Mouse (Mus musculus): Measurements from ENCODE around the gene Fam228a. TPM values are rescaled to one million over a fixed set of nuclear protein-coding genes. Genes with fewer than 3 reads are reported as not detected.
A peak's percentile ranks its signal among the peaks of the same experiment; 100 is the strongest.

The Fam228a gene
- polyA plus RNA-seq, 1 experiment from 2014 or later, result 0.08 TPM

DNA sequence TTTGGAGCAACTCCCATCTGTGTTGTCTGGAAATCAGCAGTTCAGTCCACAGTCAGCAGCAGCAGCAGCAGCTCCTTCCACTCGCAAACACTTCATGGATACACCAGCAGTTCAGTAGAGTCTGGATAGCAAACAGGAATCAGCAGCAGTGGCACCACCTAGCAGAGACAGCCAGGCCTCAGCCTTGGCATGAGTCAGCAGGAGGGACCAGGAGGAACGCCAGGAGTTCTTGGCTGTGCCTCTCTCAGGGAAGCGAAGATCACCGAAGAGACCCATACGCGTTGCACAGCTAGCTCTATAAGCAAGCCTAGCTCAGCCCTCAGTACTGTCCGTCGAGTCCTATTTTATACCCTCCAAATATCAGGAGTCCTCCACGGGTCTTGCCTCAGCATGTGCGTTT is 6.3 kb upstream of the Fam228a start:
- 89% methylated on average over 10 of the region's 10 CpGs for WGBS
- no peak for ATAC-seq
- no peak for DNase-seq (ENCODE audit: low spot score)
- Histone ChIP-seq H3K4me3 (ENCODE audit: low read depth, low read length) (no peak overlapping the region), H3K4me2 (replicated peaks; ENCODE audit: low read depth, low read length) (no peak overlapping the region), H3K9me3 (ENCODE audit: low read length) (no peaks in the 10 kb centered on the region), H3K27me3 (replicated peaks; ENCODE audit: insufficient read depth, low read length) (no peaks in the 10 kb centered on the region), H3K4me1 (ENCODE audit: insufficient read depth, low read depth, low read length) (no peaks in the 10 kb centered on the region), H3K9ac (replicated peaks; ENCODE audit: low read depth) (no peak overlapping the region), H3K36me3 (ENCODE audit: insufficient read depth, low read length) (no peaks in the 10 kb centered on the region), H3K27ac (ENCODE audit: low read length) (no peak overlapping the region)
- TF ChIP-seq EP300 (IDR thresholded peaks at IDR 0.05), result no peak
- TF ChIP-seq CTCF (IDR thresholded peaks at IDR 0.05), result no peak

DNA sequence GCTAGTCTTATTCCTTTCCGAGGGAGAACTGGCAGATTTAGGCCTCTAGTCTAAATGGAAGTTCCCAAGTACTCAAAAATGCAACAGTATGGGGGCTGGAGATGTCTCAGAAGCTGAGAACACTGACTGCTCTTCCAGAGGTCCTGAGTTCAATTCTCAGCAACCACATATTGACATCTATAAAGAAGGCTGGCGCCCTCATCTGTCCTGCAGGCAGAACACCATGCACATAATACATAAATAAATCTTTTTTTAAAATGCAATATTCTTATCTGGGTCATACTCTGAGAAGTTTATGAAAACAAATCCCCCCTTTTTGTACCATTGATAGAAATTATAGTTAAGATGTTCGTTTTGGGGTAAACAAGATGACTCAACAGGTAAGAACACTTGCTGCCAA is 4.0 kb upstream of the Fam228a start:
- no peaks in the 10 kb centered on the region for H3K27me3 ChIP-seq (replicated peaks; ENCODE audit: insufficient read depth, low read length)
- TF ChIP-seq EP300 (IDR thresholded peaks at IDR 0.05) (no peak), CTCF (IDR thresholded peaks at IDR 0.05) (no peak)
- no peaks in the 10 kb centered on the region for H3K9me3 ChIP-seq (ENCODE audit: low read length)
- no peak overlapping the region for H3K4me3 ChIP-seq (ENCODE audit: low read depth, low read length)
- no peak overlapping the region for H3K27ac ChIP-seq (ENCODE audit: low read length)
- DNase-seq (ENCODE audit: low spot score) (no peak), ATAC-seq (no peak)
- no peak overlapping the region for H3K4me2 ChIP-seq (replicated peaks; ENCODE audit: low read depth, low read length)
- H3K9ac ChIP-seq (replicated peaks; ENCODE audit: low read depth), result no peak overlapping the region
- 90% methylated on average over 3 of the region's 3 CpGs for WGBS
- H3K36me3 ChIP-seq (ENCODE audit: insufficient read depth, low read length), result no peaks in the 10 kb centered on the region
- no peaks in the 10 kb centered on the region for H3K4me1 ChIP-seq (ENCODE audit: insufficient read depth, low read depth, low read length)

DNA sequence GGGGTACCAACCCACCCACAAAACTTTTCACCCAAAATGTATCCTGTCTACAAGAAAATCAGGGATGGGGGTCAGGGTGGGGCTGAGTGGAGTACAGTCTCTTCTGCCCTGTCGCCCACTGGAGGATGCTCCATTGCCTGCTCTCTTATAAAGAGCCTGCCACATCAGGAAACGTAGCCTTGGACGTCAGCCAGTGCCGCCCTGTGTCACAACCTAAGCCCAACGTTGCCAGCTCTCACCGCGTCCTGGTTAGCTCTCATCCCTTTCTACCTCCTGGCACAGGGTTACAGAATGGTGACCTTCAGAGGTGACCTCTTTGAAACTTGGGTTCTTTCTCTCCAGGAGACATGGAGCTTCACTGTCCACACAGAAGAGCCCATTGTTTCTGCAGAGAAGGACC is 2.6 kb upstream of the Fam228a start:
- no peak overlapping the region for H3K4me3 ChIP-seq (ENCODE audit: low read depth, low read length)
- H3K9me3 ChIP-seq (ENCODE audit: low read length), result no peaks in the 10 kb centered on the region
- no peaks in the 10 kb centered on the region for H3K36me3 ChIP-seq (ENCODE audit: insufficient read depth, low read length)
- no peak overlapping the region for H3K9ac ChIP-seq (replicated peaks; ENCODE audit: low read depth)
- DNase-seq (ENCODE audit: low spot score) (no peak), ATAC-seq (no peak)
- no peak for TF ChIP-seq CTCF (IDR thresholded peaks at IDR 0.05)
- H3K4me1 ChIP-seq (ENCODE audit: insufficient read depth, low read depth, low read length), result no peaks in the 10 kb centered on the region
- no peak overlapping the region for H3K4me2 ChIP-seq (replicated peaks; ENCODE audit: low read depth, low read length)
- H3K27me3 ChIP-seq (replicated peaks; ENCODE audit: insufficient read depth, low read length), result no peaks in the 10 kb centered on the region
- WGBS, result 53% methylated on average over 7 of the region's 7 CpGs
- no peak overlapping the region for H3K27ac ChIP-seq (ENCODE audit: low read length)

DNA sequence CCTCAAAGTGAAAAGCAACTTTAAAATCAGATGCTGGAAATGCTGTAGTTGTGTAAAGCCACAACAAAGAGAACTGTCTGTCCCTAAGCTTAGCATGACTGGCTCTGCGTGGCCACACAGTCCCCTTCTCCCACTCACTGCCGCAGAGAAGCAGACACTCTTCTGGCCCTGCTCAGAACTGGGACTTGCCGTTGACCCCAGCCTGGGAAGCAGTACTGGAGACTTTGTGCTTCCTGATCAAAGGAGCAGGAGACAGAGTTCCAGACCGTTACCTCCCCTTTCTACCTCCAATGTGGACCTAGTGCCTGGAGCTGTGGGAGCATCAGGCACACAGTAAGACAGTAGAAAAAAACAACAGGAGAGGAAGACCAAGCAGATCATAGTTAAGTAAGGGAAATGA is 5.9 kb downstream of the Fam228a start:
- Histone ChIP-seq H3K4me3 (ENCODE audit: low read depth, low read length) (no peak overlapping the region), H3K9me3 (ENCODE audit: low read length) (no peaks in the 10 kb centered on the region), H3K36me3 (ENCODE audit: insufficient read depth, low read length) (no peaks in the 10 kb centered on the region), H3K9ac (replicated peaks; ENCODE audit: low read depth) (no peak overlapping the region), H3K4me2 (replicated peaks; ENCODE audit: low read depth, low read length) (no peak overlapping the region), H3K4me1 (ENCODE audit: insufficient read depth, low read depth, low read length) (no peaks in the 10 kb centered on the region), H3K27ac (ENCODE audit: low read length) (no peak overlapping the region), H3K27me3 (replicated peaks; ENCODE audit: insufficient read depth, low read length) (no peaks in the 10 kb centered on the region)
- TF ChIP-seq CTCF (IDR thresholded peaks at IDR 0.05) (no peak), EP300 (IDR thresholded peaks at IDR 0.05) (no peak)
- DNase-seq (ENCODE audit: low spot score) (no peak), ATAC-seq (no peak)
- WGBS, result 45% methylated on average over 4 of the region's 4 CpGs

DNA sequence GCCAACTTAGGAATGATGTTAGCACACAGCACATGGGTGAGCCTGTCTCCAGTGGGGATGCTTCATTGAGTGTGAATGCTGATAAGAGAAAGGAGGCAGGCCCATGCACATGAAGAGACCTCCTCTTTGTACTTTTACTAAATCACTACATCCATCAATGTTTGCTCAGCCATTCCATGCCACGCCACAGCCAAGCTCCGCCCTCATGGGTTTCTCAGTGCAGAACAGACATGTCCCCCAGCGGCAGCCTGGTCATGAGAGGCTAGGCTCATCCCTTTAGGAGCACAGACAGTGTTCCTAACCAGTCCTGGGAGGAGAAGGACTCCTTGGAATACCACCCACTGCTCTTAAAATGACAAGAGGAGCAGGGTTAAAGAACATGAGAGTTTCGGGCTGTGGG is 6.6 kb downstream of the Fam228a start:
- DNase-seq (ENCODE audit: low spot score) (peak; percentile 13), ATAC-seq (no peak)
- Histone ChIP-seq H3K9me3 (ENCODE audit: low read length) (no peaks in the 10 kb centered on the region), H3K4me1 (ENCODE audit: insufficient read depth, low read depth, low read length) (no peaks in the 10 kb centered on the region), H3K27ac (ENCODE audit: low read length) (no peak overlapping the region), H3K36me3 (ENCODE audit: insufficient read depth, low read length) (no peaks in the 10 kb centered on the region), H3K4me2 (replicated peaks; ENCODE audit: low read depth, low read length) (no peak overlapping the region), H3K27me3 (replicated peaks; ENCODE audit: insufficient read depth, low read length) (no peaks in the 10 kb centered on the region), H3K9ac (replicated peaks; ENCODE audit: low read depth) (no peak overlapping the region), H3K4me3 (ENCODE audit: low read depth, low read length) (no peak overlapping the region)
- whole genome bisulfite sequencing, result 47% methylated on average over 4 of the region's 4 CpGs
- TF ChIP-seq CTCF (IDR thresholded peaks at IDR 0.05) (no peak), EP300 (IDR thresholded peaks at IDR 0.05) (no peak)

DNA sequence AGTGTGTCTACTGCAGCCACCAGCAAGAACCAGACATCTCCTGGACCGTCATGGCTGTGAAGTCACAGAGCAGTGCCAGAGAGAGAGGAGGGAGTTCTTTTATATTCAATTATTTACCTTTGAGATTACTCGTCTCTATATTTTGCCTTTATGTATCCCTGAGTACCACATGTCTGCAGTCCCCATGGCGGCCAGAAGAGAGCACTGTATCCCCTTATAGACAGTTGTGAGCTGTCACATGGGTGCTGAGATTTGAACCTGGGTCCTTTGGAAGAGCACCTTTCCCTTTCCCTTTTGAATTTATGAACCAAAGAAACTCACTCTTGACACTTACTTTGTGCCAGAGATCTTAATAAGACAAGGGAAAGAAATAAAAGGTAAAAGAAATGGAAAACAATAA is 9.1 kb downstream of the Fam228a start:
- TF ChIP-seq EP300 (IDR thresholded peaks at IDR 0.05), result no peak
- TF ChIP-seq CTCF (IDR thresholded peaks at IDR 0.05), result no peak
- no peaks in the 10 kb centered on the region for H3K36me3 ChIP-seq (ENCODE audit: insufficient read depth, low read length)

More for the DNA sequence above, 9.1 kb downstream of the Fam228a start:
- no peaks in the 10 kb centered on the region for H3K9me3 ChIP-seq (ENCODE audit: low read length)
- no peaks in the 10 kb centered on the region for H3K4me1 ChIP-seq (ENCODE audit: insufficient read depth, low read depth, low read length)
- H3K4me2 ChIP-seq (replicated peaks; ENCODE audit: low read depth, low read length), result no peak overlapping the region
- no peak for DNase-seq (ENCODE audit: low spot score)
- ATAC-seq, result no peak
- H3K9ac ChIP-seq (replicated peaks; ENCODE audit: low read depth), result no peak overlapping the region
- H3K4me3 ChIP-seq (ENCODE audit: low read depth, low read length), result no peak overlapping the region
- WGBS, result 86% methylated on average over 3 of the region's 3 CpGs
- H3K27me3 ChIP-seq (replicated peaks; ENCODE audit: insufficient read depth, low read length), result no peaks in the 10 kb centered on the region
- no peak overlapping the region for H3K27ac ChIP-seq (ENCODE audit: low read length)
